Mouse (Mus musculus): ENCODE measurements at regions not wholly inside any gene's neighbourhood (a gene's known extent, or its start where the extent isn't known, plus 50 kb on each side); places are given as distances from the start of the nearest gene placed in this dataset.
"Not testable (repeated sequence)": the region's sequence is repeated elsewhere in the genome, so short reads cannot be mapped to it uniquely, and the experiment has no call there.

GRCm38 (mm10) chr12:115518778-115519541 lies 528.6 kb upstream of the Zfp386 start:
- DNase-seq (ENCODE audit: low spot score in 2 of 2), result not testable (repeated sequence)

- DNase-seq (ENCODE audit: low spot score in 2 of 2), result no peak
Observed at GRCm38 (mm10) chr12:115527065-115527464, 520.5 kb upstream of the Zfp386 start.

- no peak for DNase-seq (ENCODE audit: low spot score in 2 of 2)
Observed at GRCm38 (mm10) chr12:115542482-115542881, 505.0 kb upstream of the Zfp386 start.

GRCm38 (mm10) chr12:115566878-115567277 lies 480.6 kb upstream of the Zfp386 start:
- not testable (repeated sequence) for DNase-seq (ENCODE audit: low spot score in 2 of 2)

- DNase-seq (ENCODE audit: low spot score in 2 of 2), result not testable (repeated sequence)
Observed at GRCm38 (mm10) chr12:115592985-115593384, 454.5 kb upstream of the Zfp386 start.

GRCm38 (mm10) chr12:115603763-115604162 lies 443.8 kb upstream of the Zfp386 start:
- no peak for DNase-seq (ENCODE audit: low spot score in 2 of 2)

GRCm38 (mm10) chr12:115604951-115605350 lies 442.6 kb upstream of the Zfp386 start:
- DNase-seq (ENCODE audit: low spot score in 2 of 2), result peak in 1 of 2 experiments; percentile 23

- not testable (repeated sequence) for DNase-seq (ENCODE audit: low spot score in 2 of 2)
Observed at GRCm38 (mm10) chr12:115622564-115623233, 424.8 kb upstream of the Zfp386 start.

GRCm38 (mm10) chr12:115624221-115624620 lies 423.3 kb upstream of the Zfp386 start:
- DNase-seq (ENCODE audit: low spot score in 2 of 2), result peak in 1 of 2 experiments; percentile 42

GRCm38 (mm10) chr12:115647599-115647998 lies 399.9 kb upstream of the Zfp386 start:
- no peak for DNase-seq (ENCODE audit: low spot score in 2 of 2)

GRCm38 (mm10) chr12:115648161-115648560 lies 399.4 kb upstream of the Zfp386 start:
- not testable (repeated sequence) for DNase-seq (ENCODE audit: low spot score in 2 of 2)

GRCm38 (mm10) chr12:115655781-115656180 lies 391.7 kb upstream of the Zfp386 start:
- peak in 1 of 2 experiments; percentile 10 for DNase-seq (ENCODE audit: low spot score in 2 of 2)

GRCm38 (mm10) chr12:115664081-115664480 lies 383.4 kb upstream of the Zfp386 start:
- not testable (repeated sequence) for DNase-seq (ENCODE audit: low spot score in 2 of 2)

GRCm38 (mm10) chr12:115671683-115672082 lies 375.8 kb upstream of the Zfp386 start:
- not testable (repeated sequence) for DNase-seq (ENCODE audit: low spot score in 2 of 2)

- no peak for DNase-seq (ENCODE audit: low spot score in 2 of 2)
Observed at GRCm38 (mm10) chr12:115691801-115692200, 355.7 kb upstream of the Zfp386 start.

- not testable (repeated sequence) for DNase-seq (ENCODE audit: low spot score in 2 of 2)
Observed at GRCm38 (mm10) chr12:115709813-115710212, 337.7 kb upstream of the Zfp386 start.

GRCm38 (mm10) chr12:115742039-115742438 lies 305.5 kb upstream of the Zfp386 start:
- not testable (repeated sequence) for DNase-seq (ENCODE audit: low spot score in 2 of 2)

- peak in 1 of 2 experiments; percentile 45 for DNase-seq (ENCODE audit: low spot score in 2 of 2)
Observed at GRCm38 (mm10) chr12:115749586-115749985, 297.9 kb upstream of the Zfp386 start.

- DNase-seq (ENCODE audit: low spot score in 2 of 2), result not testable (repeated sequence)
Observed at GRCm38 (mm10) chr12:115753135-115753534, 294.4 kb upstream of the Zfp386 start.

GRCm38 (mm10) chr12:115757526-115757925 lies 290.0 kb upstream of the Zfp386 start:
- DNase-seq (ENCODE audit: low spot score in 2 of 2), result not testable (repeated sequence)

GRCm38 (mm10) chr12:115759041-115759440 lies 288.5 kb upstream of the Zfp386 start:
- peak in 1 of 2 experiments; percentile 24 for DNase-seq (ENCODE audit: low spot score in 2 of 2)

- not testable (repeated sequence) for DNase-seq (ENCODE audit: low spot score in 2 of 2)
Observed at GRCm38 (mm10) chr12:115761766-115762165, 285.8 kb upstream of the Zfp386 start.

Measured in spleen, postnatal 10 days (tissue).